Mouse (Mus musculus): ENCODE measurements around the gene Zbtb2.

Gene Zbtb2

GRCm38 (mm10) chr10:4386609-4387591 is 1.0 kb downstream of the Zbtb2 start:
- intact Hi-C loops (cut with DNase I), result no loop called here

- intact Hi-C loops (cut with DNase I), result no loop called here
These were observed 3.7 kb downstream of the Zbtb2 start for GRCm38 (mm10) chr10:4384244-4384643.

- intact Hi-C loops (cut with DNase I), result no loop called here
These were observed 7.2 kb downstream of the Zbtb2 start for GRCm38 (mm10) chr10:4380748-4381147.

- intact Hi-C loops (cut with DNase I), result no loop called here
These were observed 11.0 kb downstream of the Zbtb2 start for GRCm38 (mm10) chr10:4376931-4377330.

- intact Hi-C loops (cut with DNase I), result no loop called here
These were observed 11.4 kb downstream of the Zbtb2 start for GRCm38 (mm10) chr10:4376461-4376860.

GRCm38 (mm10) chr10:4375267-4375666 is 12.6 kb downstream of the Zbtb2 start:
- intact Hi-C loops (cut with DNase I), result no loop called here

- intact Hi-C loops (cut with DNase I), result no loop called here
These were observed 13.2 kb downstream of the Zbtb2 start for GRCm38 (mm10) chr10:4374734-4375133.

GRCm38 (mm10) chr10:4374239-4374638 is 13.7 kb downstream of the Zbtb2 start:
- intact Hi-C loops (cut with DNase I), result no loop called here

- intact Hi-C loops (cut with DNase I), result no loop called here
These were observed 14.3 kb downstream of the Zbtb2 start for GRCm38 (mm10) chr10:4373558-4373957.

- intact Hi-C loops (cut with DNase I), result no loop called here
These were observed 15.9 kb downstream of the Zbtb2 start for GRCm38 (mm10) chr10:4372011-4372410.

GRCm38 (mm10) chr10:4370105-4370504 is 17.8 kb downstream of the Zbtb2 start:
- intact Hi-C loops (cut with DNase I), result no loop called here

GRCm38 (mm10) chr10:4364618-4365017 is 23.3 kb downstream of the Zbtb2 start:
- intact Hi-C loops (cut with DNase I), result no loop called here

GRCm38 (mm10) chr10:4357435-4357834 is 30.5 kb downstream of the Zbtb2 start:
- intact Hi-C loops (cut with DNase I), result no loop called here

- intact Hi-C loops (cut with DNase I), result no loop called here
These were observed 31.3 kb downstream of the Zbtb2 start for GRCm38 (mm10) chr10:4356640-4357039.

- intact Hi-C loops (cut with DNase I), result no loop called here
These were observed 31.9 kb downstream of the Zbtb2 start for GRCm38 (mm10) chr10:4355882-4356451.

GRCm38 (mm10) chr10:4354371-4355260 is 33.3 kb downstream of the Zbtb2 start:
- intact Hi-C loops (cut with DNase I), result no loop called here

- intact Hi-C loops (cut with DNase I), result no loop called here
These were observed 40.3 kb downstream of the Zbtb2 start for GRCm38 (mm10) chr10:4347591-4347990.

GRCm38 (mm10) chr10:4347136-4347492 is 40.8 kb downstream of the Zbtb2 start:
- intact Hi-C loops (cut with DNase I), result no loop called here

- intact Hi-C loops (cut with DNase I), result no loop called here
These were observed 41.3 kb downstream of the Zbtb2 start for GRCm38 (mm10) chr10:4346489-4347135.

GRCm38 (mm10) chr10:4341430-4341829 is 46.5 kb downstream of the Zbtb2 start:
- intact Hi-C loops (cut with DNase I), result no loop called here

GRCm38 (mm10) chr10:4338863-4339461 is 48.9 kb downstream of the Zbtb2 start:
- intact Hi-C loops (cut with DNase I), result loop anchor here (5.0 kb wide), 1 partner anchor 342 kb away; no protein-coding TSS in a partner anchor
